Mouse (Mus musculus): ENCODE measurements around the gene Nudt17. TPM values are rescaled to one million over a fixed set of nuclear protein-coding genes. Genes with fewer than 3 reads are reported as not detected.
"Not testable (repeated sequence)": the region's sequence is repeated elsewhere in the genome, so short reads cannot be mapped to it uniquely, and the experiment has no call there.

Nudt17 gene
- polyA plus RNA-seq, 1 experiment from 2014 or later, result 7.3 TPM

DNA sequence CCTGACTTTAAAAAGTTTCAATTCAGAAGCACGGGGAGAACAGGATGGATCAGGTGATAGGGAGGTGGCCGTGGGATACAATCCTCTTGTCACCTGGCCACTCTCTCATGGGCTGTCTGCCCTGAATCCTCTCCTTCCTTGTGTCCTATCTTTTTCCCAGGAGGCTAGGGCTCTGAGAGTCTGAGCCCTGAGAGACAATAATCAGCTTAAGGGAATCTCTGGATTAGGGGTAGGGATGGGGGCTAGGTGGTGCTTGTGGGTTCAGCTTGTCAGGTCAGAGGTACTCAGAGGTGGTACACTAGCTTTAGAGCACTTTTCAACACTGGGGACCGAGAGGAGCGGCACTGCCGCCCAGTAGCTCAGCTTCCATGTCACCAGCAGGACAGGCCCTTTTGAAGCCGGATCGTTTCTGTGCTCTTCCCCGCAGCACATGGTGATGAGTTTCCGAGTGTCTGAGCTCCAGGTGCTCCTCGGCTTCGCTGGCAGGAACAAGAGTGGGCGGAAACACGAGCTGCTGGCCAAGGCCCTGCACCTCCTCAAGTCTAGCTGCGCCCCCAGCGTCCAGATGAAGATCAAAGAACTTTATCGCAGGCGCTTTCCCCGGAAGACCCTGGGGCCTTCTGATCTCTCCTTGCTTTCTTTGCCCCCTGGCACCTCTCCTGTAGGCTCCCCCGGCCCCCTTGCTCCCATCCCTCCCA, 9.2 kb downstream of the Nudt17 start:
- Histone ChIP-seq H3K9ac (no peak overlapping the region; the same call in 1 of the 2 replicates), H3K9me3 (no peaks in the 10 kb centered on the region)
- WGBS, result 53% methylated on average over 19 of the region's 19 CpGs

GRCm38 (mm10) chr3:96696766-96697732, 11.3 kb downstream of the Nudt17 start:
- WGBS, result 0% methylated on average over 67 of the region's 85 CpGs
- peak overlapping the region; percentile 72 for H3K9ac ChIP-seq
- peak; percentile 91 for ATAC-seq (ENCODE audit: insufficient read depth, low FRiP score, low read depth)
- peak overlapping the region; percentile 87 for H3K4me3 ChIP-seq (replicated peaks)
- H3K27me3 ChIP-seq (replicated peaks), result no peaks in the 10 kb centered on the region
- H3K27ac ChIP-seq, result peak overlapping the region; percentile 95
- peak overlapping the region; percentile 87 for H3K4me2 ChIP-seq
- H3K9me3 ChIP-seq, result no peaks in the 10 kb centered on the region
- peaks cover 21% of the 10 kb centered on the region for H3K4me1 ChIP-seq
- peaks cover 20% of the 10 kb centered on the region for H3K36me3 ChIP-seq

More for the DNA sequence above, 9.2 kb downstream of the Nudt17 start:
- Histone ChIP-seq H3K4me2 (no peak overlapping the region), H3K27me3 (replicated peaks) (no peaks in the 10 kb centered on the region), H3K4me1 (peaks cover 21% of the 10 kb centered on the region), H3K36me3 (peaks cover 36% of the 10 kb centered on the region), H3K4me3 (replicated peaks) (no peak overlapping the region), H3K27ac (no peak overlapping the region)
- no peak for ATAC-seq (ENCODE audit: insufficient read depth, low FRiP score, low read depth)

DNA sequence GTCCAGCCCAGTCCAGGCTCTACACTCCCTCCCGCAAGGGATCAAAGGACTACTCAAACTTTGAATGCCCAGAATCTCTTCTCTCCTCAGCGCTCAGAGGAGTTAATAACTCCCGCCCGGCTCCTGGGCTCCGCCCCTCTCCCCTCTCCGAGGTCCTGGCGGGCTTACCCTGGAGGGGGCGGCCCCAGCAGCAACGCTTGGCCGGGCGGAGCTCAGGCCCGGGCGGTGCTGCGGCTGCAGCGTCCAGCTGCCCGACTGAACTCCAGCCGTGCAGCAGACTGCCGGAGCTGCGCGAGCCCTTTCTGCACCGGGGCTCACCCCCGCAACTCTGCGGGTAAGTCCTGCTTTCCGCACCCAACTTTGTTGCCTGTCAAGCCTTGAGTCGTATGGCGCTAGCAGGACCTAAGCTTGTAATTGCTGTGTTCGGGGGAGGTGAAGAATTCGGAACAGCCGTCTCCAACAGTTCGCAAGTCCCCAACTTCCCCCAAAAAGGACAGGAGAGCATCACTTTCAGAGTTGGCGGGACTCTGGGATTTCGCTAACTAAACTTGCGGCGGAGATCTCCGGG, 12.1 kb downstream of the Nudt17 start, which contains the start of gene Pias3:
Gene Pias3, plus strand, starts transcription at position 187 of the 568 bp plus-strand sequence.
- Histone ChIP-seq H3K9ac (peak within 1 kb of the TSS; percentile 72), H3K36me3 (peaks cover 13% of the 10 kb centered on the region; the same call in 1 of the 2 replicates), H3K4me3 (replicated peaks) (peak within 1 kb of the TSS; percentile 87), H3K27ac (peak within 1 kb of the TSS; percentile 95), H3K27me3 (replicated peaks) (no peaks in the 10 kb centered on the region), H3K4me2 (peak within 1 kb of the TSS; percentile 87), H3K9me3 (no peaks in the 10 kb centered on the region), H3K4me1 (peaks cover 21% of the 10 kb centered on the region)
- ATAC-seq (ENCODE audit: insufficient read depth, low FRiP score, low read depth), result peak; percentile 91
- WGBS, result 0% methylated on average over 35 of the region's 35 CpGs

DNA sequence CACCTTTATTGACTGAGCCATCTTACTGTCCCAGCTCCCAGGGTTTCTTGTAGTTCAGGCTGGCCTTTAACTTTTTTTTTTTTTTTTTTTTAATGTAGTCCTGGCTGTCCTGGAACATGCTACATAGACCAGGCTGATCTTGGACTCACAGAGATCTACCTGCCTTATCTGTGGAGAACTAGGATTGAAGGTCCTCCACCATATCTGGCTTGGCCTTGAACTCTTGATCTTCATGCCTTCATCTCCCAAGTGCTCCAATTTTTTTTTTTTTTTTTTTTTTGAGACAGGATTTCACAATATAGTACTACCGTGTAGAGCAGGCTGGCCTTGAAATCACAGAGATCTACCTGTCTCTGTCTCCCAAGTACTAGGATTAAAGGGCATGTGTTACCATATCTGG, 14.8 kb downstream of the Nudt17 start:
- Histone ChIP-seq H3K27ac (no peak overlapping the region), H3K4me2 (no peak overlapping the region), H3K36me3 (no peaks in the 10 kb centered on the region), H3K9me3 (no peaks in the 10 kb centered on the region), H3K4me1 (peaks cover 17% of the 10 kb centered on the region), H3K27me3 (replicated peaks) (no peaks in the 10 kb centered on the region), H3K4me3 (replicated peaks) (no peak overlapping the region), H3K9ac (no peak overlapping the region)
- 76% methylated on average over 1 of the region's 1 CpGs for WGBS
- ATAC-seq (ENCODE audit: insufficient read depth, low FRiP score, low read depth), result no peak

DNA sequence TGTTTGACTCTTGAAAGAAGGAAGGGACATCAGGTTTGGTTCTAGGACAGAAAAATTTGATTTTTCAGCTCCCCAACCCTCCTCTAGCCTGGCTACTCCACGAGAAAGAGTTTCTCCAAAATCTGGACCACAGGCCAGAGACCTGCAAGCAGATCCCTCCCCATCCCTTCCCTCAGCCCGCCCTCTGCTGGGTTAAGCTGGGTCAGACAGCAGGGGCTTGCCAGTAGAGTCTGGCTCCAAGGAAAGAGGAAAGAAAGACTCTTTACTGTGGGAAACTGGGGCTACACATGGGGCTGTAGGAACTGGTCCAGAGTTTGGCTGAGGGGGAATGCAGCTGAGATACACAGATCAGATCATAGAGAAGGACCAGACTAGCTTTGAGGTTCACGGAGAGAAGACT, 15.9 kb downstream of the Nudt17 start:
- no peak overlapping the region for H3K4me3 ChIP-seq (replicated peaks)
- no peak overlapping the region for H3K9ac ChIP-seq
- 0 out of 2 replicates have a peak overlapping the region, but pooled peaks have one; percentile 11 for H3K27ac ChIP-seq
- H3K36me3 ChIP-seq, result no peaks in the 10 kb centered on the region
- H3K9me3 ChIP-seq, result no peaks in the 10 kb centered on the region
- no peak overlapping the region for H3K4me2 ChIP-seq
- no peaks in the 10 kb centered on the region for H3K27me3 ChIP-seq (replicated peaks)
- 17% methylated on average over 3 of the region's 3 CpGs for WGBS
- H3K4me1 ChIP-seq, result peaks cover 9% of the 10 kb centered on the region
- no peak for ATAC-seq (ENCODE audit: insufficient read depth, low FRiP score, low read depth)

DNA sequence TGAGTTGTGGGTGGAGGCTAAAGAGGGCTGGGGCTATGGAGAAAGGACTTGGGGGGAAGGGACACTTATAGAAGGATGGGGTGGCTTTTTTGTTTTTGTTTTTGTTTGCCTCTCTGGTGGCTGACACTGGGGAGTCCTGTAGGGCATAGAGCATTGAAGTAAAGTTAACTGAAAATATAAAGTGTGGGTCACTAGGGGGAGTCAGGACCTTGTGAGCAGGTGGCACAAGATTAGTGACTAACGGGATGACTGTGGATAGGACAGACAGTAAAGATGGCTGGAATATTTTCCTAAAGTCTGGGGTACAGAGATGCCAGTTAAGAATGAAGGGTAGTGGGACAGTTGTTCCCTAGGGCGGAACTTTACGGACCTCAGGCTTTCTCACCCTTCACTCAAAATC, 18.1 kb downstream of the Nudt17 start:
- Histone ChIP-seq H3K9me3 (no peaks in the 10 kb centered on the region), H3K27ac (no peak overlapping the region), H3K9ac (no peak overlapping the region), H3K36me3 (no peaks in the 10 kb centered on the region), H3K27me3 (replicated peaks) (no peaks in the 10 kb centered on the region), H3K4me3 (replicated peaks) (no peak overlapping the region), H3K4me1 (no peaks in the 10 kb centered on the region), H3K4me2 (no peak overlapping the region)
- ATAC-seq (ENCODE audit: insufficient read depth, low FRiP score, low read depth), result no peak
- 56% methylated on average over 3 of the region's 3 CpGs for WGBS

DNA sequence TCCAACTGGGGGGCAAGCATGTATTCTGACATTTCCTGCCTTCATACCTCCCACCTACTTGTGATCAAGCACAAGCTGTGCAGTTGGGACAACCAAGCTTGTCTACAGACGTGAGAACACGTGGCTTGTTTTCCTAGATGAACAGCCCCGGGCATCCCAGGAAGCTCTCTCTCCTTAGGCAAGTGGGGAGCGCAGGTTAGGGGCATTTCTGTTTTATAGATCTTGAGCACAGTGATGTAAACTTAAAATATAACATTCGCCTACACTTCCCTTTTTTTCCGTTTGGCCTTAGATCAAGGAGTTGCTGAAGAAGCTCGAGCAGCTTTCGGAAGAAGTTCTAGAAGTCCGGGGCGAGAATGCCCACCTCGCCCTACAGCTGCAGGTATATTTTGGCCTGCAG, 19.5 kb downstream of the Nudt17 start:
- no peak for ATAC-seq (ENCODE audit: insufficient read depth, low FRiP score, low read depth)
- H3K4me1 ChIP-seq, result peaks cover 6% of the 10 kb centered on the region; the same call in 1 of the 2 replicates
- H3K36me3 ChIP-seq, result no peaks in the 10 kb centered on the region
- no peak overlapping the region for H3K27ac ChIP-seq
- H3K9me3 ChIP-seq, result no peaks in the 10 kb centered on the region
- no peak overlapping the region for H3K9ac ChIP-seq
- WGBS, result 75% methylated on average over 11 of the region's 11 CpGs
- H3K27me3 ChIP-seq (replicated peaks), result peaks cover 6% of the 10 kb centered on the region; the same call in 1 of the 2 replicates
- H3K4me2 ChIP-seq, result no peak overlapping the region
- H3K4me3 ChIP-seq (replicated peaks), result no peak overlapping the region

GRCm38 (mm10) chr3:96686057-96686456, 22.3 kb downstream of the Nudt17 start:
- H3K4me2 ChIP-seq; H3K27me3 ChIP-seq (replicated peaks); H3K27ac ChIP-seq; H3K9ac ChIP-seq; H3K9me3 ChIP-seq; H3K4me1 ChIP-seq; H3K36me3 ChIP-seq; H3K4me3 ChIP-seq (replicated peaks); ATAC-seq (ENCODE audit: insufficient read depth, low FRiP score, low read depth): not testable (repeated sequence)
- WGBS, result 89% methylated on average over 5 of the region's 5 CpGs

DNA sequence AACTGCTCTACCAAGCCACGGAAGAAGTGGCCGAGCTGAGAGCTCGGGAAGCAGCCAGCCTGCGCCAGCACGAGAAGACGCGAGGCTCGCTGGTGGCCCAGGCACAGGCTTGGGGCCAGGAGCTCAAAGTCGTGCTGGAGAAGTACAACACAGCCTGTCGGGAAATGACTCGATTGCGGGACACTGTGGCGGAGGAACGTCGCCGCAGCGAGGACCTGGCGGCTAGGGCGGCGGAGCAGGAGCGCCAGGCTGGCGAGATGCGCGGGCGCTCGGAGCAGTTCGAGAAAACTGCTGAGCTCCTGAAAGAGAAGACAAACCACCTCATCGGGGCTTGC, 23.6 kb downstream of the Nudt17 start:
- WGBS, result 9% methylated on average over 28 of the region's 28 CpGs
- H3K4me1 ChIP-seq, result peaks cover 6% of the 10 kb centered on the region; the same call in 1 of the 2 replicates
- ATAC-seq (ENCODE audit: insufficient read depth, low FRiP score, low read depth), result no peak

DNA sequence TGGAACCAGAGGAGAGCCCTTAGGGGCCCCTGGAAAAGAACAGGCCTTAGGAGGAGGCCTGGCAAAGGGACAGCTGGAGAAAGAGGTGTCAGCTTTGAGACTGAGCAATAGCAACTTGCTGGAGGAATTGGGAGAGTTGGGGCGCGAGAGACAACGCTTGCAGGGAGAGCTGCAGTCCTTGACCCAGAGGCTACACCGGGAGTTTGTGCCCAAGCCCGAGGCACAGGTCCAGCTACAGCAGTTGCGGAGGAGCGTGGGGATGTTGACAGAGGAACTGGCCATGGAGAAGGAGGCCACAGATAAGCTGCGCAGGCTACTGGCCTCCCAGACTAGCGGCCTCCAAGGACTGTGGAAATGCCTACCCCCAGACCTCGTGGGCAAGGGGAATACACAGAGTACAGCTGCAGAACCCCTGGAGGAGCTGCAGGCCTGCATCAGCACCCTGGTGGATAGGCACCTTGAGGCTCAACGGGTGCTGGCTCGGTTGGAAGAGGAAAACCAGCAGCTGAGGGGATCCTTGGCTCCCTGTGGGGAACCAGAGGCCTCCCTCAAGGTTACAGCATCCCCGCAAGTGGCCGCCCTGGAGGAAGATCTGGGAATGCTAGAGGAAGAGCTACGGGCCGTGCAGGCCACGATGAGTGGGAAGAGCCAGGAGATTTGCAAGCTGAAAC, 24.1 kb downstream of the Nudt17 start:
- no peak for ATAC-seq (ENCODE audit: insufficient read depth, low FRiP score, low read depth)
- Histone ChIP-seq H3K4me3 (replicated peaks) (peak overlapping the region; percentile 21), H3K4me2 (peak overlapping the region; percentile 53), H3K36me3 (no peaks in the 10 kb centered on the region), H3K27ac (no peak overlapping the region), H3K9ac (no peak overlapping the region), H3K9me3 (no peaks in the 10 kb centered on the region), H3K4me1 (peaks cover 6% of the 10 kb centered on the region; the same call in 1 of the 2 replicates), H3K27me3 (replicated peaks) (peaks cover 9% of the 10 kb centered on the region; the same call in 1 of the 2 replicates)
- 49% methylated on average over 17 of the region's 17 CpGs for WGBS

More for the DNA sequence above, 23.6 kb downstream of the Nudt17 start:
- H3K27ac ChIP-seq, result no peak overlapping the region
- H3K9me3 ChIP-seq, result no peaks in the 10 kb centered on the region
- peak overlapping the region; percentile 21 for H3K4me3 ChIP-seq (replicated peaks)
- H3K36me3 ChIP-seq, result no peaks in the 10 kb centered on the region
- peak overlapping the region; percentile 53 for H3K4me2 ChIP-seq
- H3K9ac ChIP-seq, result no peak overlapping the region
- H3K27me3 ChIP-seq (replicated peaks), result peaks cover 9% of the 10 kb centered on the region; the same call in 1 of the 2 replicates

DNA sequence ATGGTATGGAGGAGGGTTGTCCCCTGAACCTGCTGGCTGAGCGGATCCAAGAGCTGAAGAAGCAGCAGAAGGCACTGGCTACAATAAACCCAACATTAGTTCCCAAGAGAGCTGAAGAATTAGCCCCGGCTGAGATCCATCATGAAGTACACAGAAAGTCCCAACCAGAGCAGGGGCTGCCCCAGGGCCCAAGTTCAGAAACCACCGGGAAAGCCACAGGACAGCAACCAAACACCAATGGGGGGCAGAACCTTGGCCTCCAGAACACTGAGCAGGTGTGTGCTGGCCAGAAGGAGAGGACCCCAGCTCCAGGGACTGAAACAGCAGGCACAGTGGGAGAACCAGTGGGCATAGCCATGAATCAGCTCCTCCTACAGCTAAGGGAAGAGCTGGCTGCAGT, 24.9 kb downstream of the Nudt17 start:
- no peak for ATAC-seq (ENCODE audit: insufficient read depth, low FRiP score, low read depth)
- WGBS, result 80% methylated on average over 3 of the region's 3 CpGs

More for the DNA sequence above, 24.9 kb downstream of the Nudt17 start:
- Histone ChIP-seq H3K9ac (no peak overlapping the region), H3K36me3 (no peaks in the 10 kb centered on the region), H3K9me3 (no peaks in the 10 kb centered on the region), H3K27ac (no peak overlapping the region), H3K4me1 (peaks cover 6% of the 10 kb centered on the region; the same call in 1 of the 2 replicates), H3K4me2 (no peak overlapping the region), H3K27me3 (replicated peaks) (peaks cover 9% of the 10 kb centered on the region; the same call in 1 of the 2 replicates), H3K4me3 (replicated peaks) (no peak overlapping the region)

Measured in stomach, embryonic 15.5 days (tissue).